Mouse (Mus musculus) liver, embryonic 18 days (tissue): ENCODE data around the gene Uqcrc1. TPM values are rescaled to one million over a fixed set of nuclear protein-coding genes. Genes with fewer than 3 reads are reported as not detected.

Source experiments
- polyA plus RNA-seq: library from polyadenylated mRNA; depleted of rRNA; stranded (reverse); fragments of >200 nt; gene quantifications from 2 replicates; pipeline ENCODE4 v1.2.3, GENCODE M21; 2012; rRNA removed

Uqcrc1 gene
- 224 and 244 TPM in 2 replicates for polyA plus RNA-seq

DNA sequence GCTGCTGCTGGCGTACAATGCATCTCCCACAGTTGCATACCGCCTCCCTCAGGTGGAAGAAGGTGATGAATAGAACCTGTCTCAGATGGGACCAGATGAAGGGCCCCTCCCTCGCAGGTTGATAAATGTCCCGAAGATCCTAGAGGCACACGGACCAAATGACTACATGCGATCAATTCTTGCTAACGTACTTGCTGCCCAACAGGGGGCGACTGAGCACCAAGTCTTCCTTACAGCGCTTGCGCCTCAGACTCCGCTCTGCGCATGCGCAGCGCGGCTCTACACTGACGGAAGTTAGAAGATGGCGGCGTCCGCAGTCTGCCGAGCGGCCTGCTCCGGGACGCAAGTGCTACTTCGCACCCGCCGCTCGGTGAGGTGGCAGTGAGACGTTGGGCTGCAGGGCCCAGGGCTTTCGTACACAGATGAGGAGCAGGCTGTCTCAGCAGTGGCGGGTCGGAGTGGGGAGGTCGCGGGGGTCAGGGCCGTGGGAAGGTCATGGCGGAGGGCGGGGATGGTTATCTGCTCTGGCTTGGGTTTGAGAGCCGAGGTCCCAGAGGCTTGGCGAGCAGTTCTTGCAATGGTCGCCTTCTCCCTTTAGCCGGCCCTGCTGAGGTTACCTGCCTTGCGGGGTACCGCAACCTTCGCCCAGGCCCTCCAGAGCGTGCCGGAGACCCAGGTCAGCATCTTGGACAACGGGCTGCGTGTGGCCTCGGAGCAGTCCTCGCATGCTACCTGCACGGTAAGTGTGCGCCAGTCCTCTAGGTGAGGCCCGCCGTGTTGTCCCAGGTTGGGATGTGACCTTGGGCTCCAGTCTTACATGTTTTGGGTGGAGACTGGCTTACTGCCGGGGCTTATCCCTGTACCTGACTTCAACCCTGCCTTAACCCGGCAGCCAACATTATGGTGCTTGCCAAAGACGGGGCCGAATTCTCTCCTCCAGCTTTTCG is at the start of gene Uqcrc1:
Gene Uqcrc1, plus strand, starts transcription at position 216 of the 947 bp plus-strand sequence.

DNA sequence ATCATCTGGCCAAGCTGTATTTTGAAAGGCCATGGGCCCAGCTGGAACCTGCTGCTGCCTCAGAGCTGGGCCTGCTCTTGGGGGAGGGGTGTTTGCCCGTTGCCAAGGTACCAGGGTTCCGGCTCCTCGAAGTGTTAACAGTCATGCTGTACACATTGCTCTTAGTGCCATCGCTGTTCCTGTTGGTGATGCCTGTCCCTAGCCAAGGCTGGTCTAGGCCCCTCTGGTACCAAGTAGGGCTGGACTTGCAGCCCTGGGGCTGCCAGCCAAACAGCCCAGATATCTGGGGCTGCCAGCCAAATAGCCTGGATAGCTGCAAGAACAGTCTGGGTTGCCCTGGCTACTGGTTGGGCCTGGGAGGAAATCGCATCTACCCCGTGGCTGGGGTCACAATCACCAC is 21.9 kb upstream of the Uqcrc1 start, which contains the start of gene Tmem89:
Gene Tmem89, plus strand, starts transcription at position 129 of the 400 bp plus-strand sequence.

DNA sequence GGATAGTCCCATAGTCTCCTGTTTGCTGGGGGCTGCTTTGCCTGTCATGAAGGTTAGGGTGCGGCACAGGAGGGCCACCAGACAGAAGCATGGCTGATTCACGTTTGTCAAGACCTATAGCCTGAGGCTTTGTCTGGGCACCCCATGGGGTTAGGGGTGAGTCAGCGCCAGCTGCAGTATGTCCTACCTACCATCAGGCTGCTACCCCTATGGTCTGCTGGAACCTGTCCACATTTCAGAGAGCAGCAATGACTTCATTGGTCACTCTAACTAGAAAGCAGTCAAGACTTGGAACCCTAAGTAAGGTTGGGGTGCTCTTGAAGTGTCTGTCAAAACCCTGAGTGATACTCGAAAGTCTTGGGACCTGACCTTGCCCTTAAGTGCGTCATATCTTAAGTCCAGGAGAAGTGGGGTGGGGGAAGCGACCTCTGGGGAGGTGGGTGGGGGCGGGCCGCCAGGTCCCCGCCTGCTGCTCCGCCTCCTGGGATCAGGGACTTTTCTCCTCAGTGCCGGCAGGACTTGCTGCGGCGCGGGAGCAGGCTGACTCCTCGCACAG is 16.7 kb downstream of the Uqcrc1 start, which contains the start of gene Col7a1:
Gene Col7a1, plus strand, starts transcription at position 506 of the 556 bp plus-strand sequence.

DNA sequence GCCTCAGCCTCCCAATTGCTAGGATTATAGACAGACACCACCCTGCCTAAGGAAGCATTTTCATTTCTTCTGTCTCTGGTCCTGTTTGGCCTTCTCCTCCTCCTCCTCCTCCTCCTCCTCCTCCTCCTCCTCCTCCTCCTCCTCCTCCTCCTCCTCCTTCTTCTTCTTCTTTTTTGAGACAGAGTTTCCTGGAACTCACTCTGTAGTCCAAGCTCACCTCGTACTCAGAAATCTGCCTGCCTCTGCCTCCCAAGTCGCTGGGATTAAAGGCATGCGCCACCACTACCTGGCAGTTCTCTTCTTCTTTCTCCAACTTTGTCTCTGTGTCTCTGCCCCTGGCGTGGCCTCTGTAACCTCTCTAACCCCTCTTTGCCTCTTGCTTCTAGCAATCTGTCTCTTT is 49.3 kb downstream of the Uqcrc1 start, which contains the start of gene Ucn2:
Gene Ucn2, plus strand, starts transcription at position 301 of the 400 bp plus-strand sequence.

DNA sequence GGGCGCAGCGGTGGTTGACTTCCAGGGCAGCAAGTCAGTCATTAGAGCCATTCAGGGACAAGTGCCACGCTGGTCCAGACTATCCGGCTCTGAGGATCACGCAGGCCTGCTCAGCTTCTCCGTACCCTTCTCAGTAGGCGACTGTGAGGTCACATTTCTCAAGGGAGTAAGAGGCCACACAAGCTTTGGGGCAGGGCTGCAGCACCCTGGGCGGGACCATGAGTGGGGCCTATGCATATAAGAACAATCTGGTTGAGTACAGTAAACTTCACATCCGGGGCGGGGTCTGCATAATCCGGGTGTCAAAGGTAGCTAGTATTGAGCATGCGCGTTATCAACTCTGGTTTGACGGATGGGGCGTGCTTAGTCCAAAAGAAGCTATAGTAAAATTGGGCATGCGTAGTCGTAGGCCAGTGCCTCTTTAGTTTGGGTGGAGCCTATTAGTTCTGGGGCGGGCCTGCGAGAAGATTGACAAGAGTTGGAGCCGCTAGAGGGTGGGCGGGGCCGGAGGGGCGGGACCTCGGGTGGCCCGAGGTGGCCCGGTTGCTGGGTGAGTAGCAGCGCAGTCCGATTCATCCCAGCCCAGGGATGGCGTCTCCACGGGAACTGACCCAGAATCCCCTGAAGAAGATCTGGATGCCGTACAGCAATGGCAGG is 55.1 kb downstream of the Uqcrc1 start, which contains the start of gene Pfkfb4:
Gene Pfkfb4, plus strand, starts transcription at position 351 of the 657 bp plus-strand sequence.

Other genes with a start within 250 kb of the Uqcrc1 start
- 8.4 and 9.1 TPM in 2 replicates for gene Prkar2a, start 247.3 kb upstream of the Uqcrc1 start, polyA plus RNA-seq
- 51.0 and 53.0 TPM in 2 replicates for gene Ip6k2, start 152.8 kb upstream of the Uqcrc1 start, polyA plus RNA-seq
- gene Nckipsd, start 128.3 kb upstream of the Uqcrc1 start, polyA plus RNA-seq = 3.3 and 3.4 TPM in 2 replicates
- gene Celsr3, start 110.3 kb upstream of the Uqcrc1 start, polyA plus RNA-seq = 0.41 and 0.63 TPM in 2 replicates
- gene Slc26a6, start 83.3 kb upstream of the Uqcrc1 start, polyA plus RNA-seq = 2.7 and 2.8 TPM in 2 replicates
- 0.04 TPM in 1 of 2 replicates, not detected in the other for gene Tmem89, start 22.0 kb upstream of the Uqcrc1 start, polyA plus RNA-seq
- 0.51 and 0.59 TPM in 2 replicates for gene Col7a1, start 17.0 kb downstream of the Uqcrc1 start, polyA plus RNA-seq
- gene Ucn2, start 49.4 kb downstream of the Uqcrc1 start, polyA plus RNA-seq = 0.04 TPM in 1 of 2 replicates, not detected in the other
- 4.6 and 6.5 TPM in 2 replicates for gene Pfkfb4, start 55.1 kb downstream of the Uqcrc1 start, polyA plus RNA-seq
- gene Shisa5, start 101.9 kb downstream of the Uqcrc1 start, polyA plus RNA-seq = 30.0 and 37.0 TPM in 2 replicates
- 23.2 and 25.4 TPM in 2 replicates for gene Trex1, start 123.1 kb downstream of the Uqcrc1 start, polyA plus RNA-seq
- 6.2 and 6.7 TPM in 2 replicates for gene Atrip, start 137.5 kb downstream of the Uqcrc1 start, polyA plus RNA-seq
- gene Ccdc51, start 145.9 kb downstream of the Uqcrc1 start, polyA plus RNA-seq = 6.0 and 6.4 TPM in 2 replicates
- gene Tma7, start 146.0 kb downstream of the Uqcrc1 start, polyA plus RNA-seq = 60.6 and 66.8 TPM in 2 replicates
- 4.8 and 5.9 TPM in 2 replicates for gene Plxnb1, start 158.8 kb downstream of the Uqcrc1 start, polyA plus RNA-seq
- gene Fbxw21, start 225.4 kb downstream of the Uqcrc1 start, polyA plus RNA-seq = not detected in 2 replicates